Mouse (Mus musculus) forebrain, embryonic 10.5 days (tissue): ENCODE measurements around the gene Gpr19. TPM values are rescaled to one million over a fixed set of nuclear protein-coding genes. Genes with fewer than 3 reads are reported as not detected.

Experiments used
- DNase-seq: peaks from one replicate; pipeline ENCODE4 v3.0.0-alpha.2; 2017; ENCODE audit warnings: low spot score; ENCODE audit errors: extremely low spot score
- H3K27ac ChIP-seq: fragments of 300-500 bp; sonication (generic); 2 replicates; pipeline ENCODE4 v1.5.1; 2016; ENCODE audit warnings: mild to moderate bottlenecking
- H3K27me3 ChIP-seq: fragments of 300-500 bp; sonication (generic); 2 replicates; pipeline ENCODE4 v1.6.1; 2016; ENCODE audit warnings: mild to moderate bottlenecking; ENCODE audit not compliant: poor library complexity, severe bottlenecking
- H3K36me3 ChIP-seq: fragments of 300-500 bp; sonication (generic); replicated peaks from 2 replicates; pipeline ENCODE4 v1.6.1; 2016; ENCODE audit warnings: mild to moderate bottlenecking, moderate library complexity
- H3K4me1 ChIP-seq: fragments of 300-500 bp; sonication (generic); 2 replicates; pipeline ENCODE4 v1.6.1; 2016
- H3K4me3 ChIP-seq: fragments of 300-500 bp; sonication (generic); 2 replicates; pipeline ENCODE4 v1.5.1; 2016; ENCODE audit warnings: mild to moderate bottlenecking, moderate library complexity
- H3K9me3 ChIP-seq: fragments of 300-500 bp; sonication (generic); 2 replicates; pipeline ENCODE4 v1.6.1; 2016; ENCODE audit warnings: mild to moderate bottlenecking, moderate library complexity
- WGBS: fragments of 180-500 bp; shearing (Covaris S2); methylation state at CpG from one replicate; pipeline ENCODE4 v1.1.7; 2016; 5-methylcytosine and 5-hydroxymethylcytosine counted together
- polyA plus RNA-seq: library from polyadenylated mRNA; unstranded; fragments of >200 nt; fragmentation: Nextera tagmentation; extraction: Ambion mirVana; gene quantifications from 2 replicates; pipeline ENCODE4 v1.2.1, GENCODE M21; 2016

Gpr19 gene
- polyA plus RNA-seq, 1 experiment from 2014 or later: 28.7 TPM

GRCm38 (mm10) chr6:134820411-134820810 is 78.0 kb downstream of the Gpr19 start:
- no peak for DNase-seq
- no peaks in the 10 kb centered on the region for H3K4me1 ChIP-seq
- 74% methylated on average over 6 of the region's 6 CpGs for WGBS

GRCm38 (mm10) chr6:134819741-134820140 is 78.6 kb downstream of the Gpr19 start:
- no peaks in the 10 kb centered on the region for H3K36me3 ChIP-seq
- no peaks in the 10 kb centered on the region for H3K9me3 ChIP-seq
- no peak overlapping the region for H3K27ac ChIP-seq
- no peaks in the 10 kb centered on the region for H3K4me1 ChIP-seq
- H3K4me3 ChIP-seq: no peak overlapping the region
- no peak for DNase-seq
- H3K27me3 ChIP-seq: no peaks in the 10 kb centered on the region
- WGBS: 66% methylated on average over 5 of the region's 5 CpGs

More at GRCm38 (mm10) chr6:134820411-134820810, 78.0 kb downstream of the Gpr19 start:
- no peak overlapping the region for H3K4me3 ChIP-seq
- no peaks in the 10 kb centered on the region for H3K9me3 ChIP-seq
- H3K27ac ChIP-seq: no peak overlapping the region
- no peaks in the 10 kb centered on the region for H3K36me3 ChIP-seq
- H3K27me3 ChIP-seq: no peaks in the 10 kb centered on the region

Other genes starting within 250 kb of the Gpr19 start
- gene Dusp16, start 106.0 kb downstream of the Gpr19 start, polyA plus RNA-seq: 16.0 and 19.7 TPM in 2 replicates
- gene Crebl2, start 68.4 kb downstream of the Gpr19 start, polyA plus RNA-seq: 0.86 and 1.1 TPM in 2 replicates
- 17.9 and 19.0 TPM in 2 replicates for gene Cdkn1b, start 21.8 kb upstream of the Gpr19 start, polyA plus RNA-seq
- 2.5 and 3.1 TPM in 2 replicates for gene Apold1, start 83.1 kb upstream of the Gpr19 start, polyA plus RNA-seq
- 115 and 116 TPM in 2 replicates for gene Ddx47, start 113.0 kb upstream of the Gpr19 start, polyA plus RNA-seq
- gene Gprc5a, start 167.1 kb upstream of the Gpr19 start, polyA plus RNA-seq: 3.8 and 4.0 TPM in 2 replicates
- 0.11 TPM in 1 of 2 replicates, not detected in the other for gene Gprc5d, start 219.7 kb upstream of the Gpr19 start, polyA plus RNA-seq